Mouse (Mus musculus) ovary, adult 18-20 months (tissue): ENCODE data around the gene Agr2.
A peak's percentile ranks its signal among the peaks of the same experiment; 100 is the strongest.

Source experiments
- DNase-seq: peaks from one replicate; pipeline ENCODE4 v3.0.0; 2022; ENCODE audit warnings: low spot score, mixed read lengths

Gene Agr2

GRCm38 (mm10) chr12:36026126-36026525 is 33.4 kb downstream of the Agr2 start:
- DNase-seq, result no peak

GRCm38 (mm10) chr12:36027171-36027570 is 34.5 kb downstream of the Agr2 start:
- no peak for DNase-seq

GRCm38 (mm10) chr12:36028968-36029645 is 36.4 kb downstream of the Agr2 start:
- DNase-seq, result no peak

- no peak for DNase-seq
Measured at GRCm38 (mm10) chr12:36029687-36030086, 37.0 kb downstream of the Agr2 start.

- no peak for DNase-seq
Measured at GRCm38 (mm10) chr12:36030660-36031363, 38.1 kb downstream of the Agr2 start.

- no peak for DNase-seq
Measured at GRCm38 (mm10) chr12:36032419-36032818, 39.7 kb downstream of the Agr2 start.

- DNase-seq, result no peak
Measured at GRCm38 (mm10) chr12:36035501-36035900, 42.8 kb downstream of the Agr2 start.

- DNase-seq, result no peak
Measured at GRCm38 (mm10) chr12:36036121-36036520, 43.4 kb downstream of the Agr2 start.

GRCm38 (mm10) chr12:36036776-36037175 is 44.1 kb downstream of the Agr2 start:
- no peak for DNase-seq

- no peak for DNase-seq
Measured at GRCm38 (mm10) chr12:36039541-36040084, 46.9 kb downstream of the Agr2 start.

- no peak for DNase-seq
Measured at GRCm38 (mm10) chr12:36040571-36041280, 48.0 kb downstream of the Agr2 start.

- no peak for DNase-seq
Measured at GRCm38 (mm10) chr12:36041281-36041589, 48.5 kb downstream of the Agr2 start.

- peak; percentile 3 for DNase-seq
Measured at GRCm38 (mm10) chr12:36041703-36042347, 49.1 kb downstream of the Agr2 start.

GRCm38 (mm10) chr12:36042348-36042778 is 49.7 kb downstream of the Agr2 start, which contains the start of gene Tspan13:
Tspan13 (minus strand) TSS chr12:36042500.
- DNase-seq, result peak; percentile 80

- DNase-seq, result no peak
Measured at GRCm38 (mm10) chr12:36044691-36045090, 52.0 kb downstream of the Agr2 start.

GRCm38 (mm10) chr12:36046196-36046595 is 53.5 kb downstream of the Agr2 start:
- no peak for DNase-seq

GRCm38 (mm10) chr12:36047593-36047992 is 54.9 kb downstream of the Agr2 start:
- no peak for DNase-seq

- DNase-seq, result no peak
Measured at GRCm38 (mm10) chr12:36050276-36050675, 57.6 kb downstream of the Agr2 start.
